Mouse (Mus musculus): ENCODE results near the gene Klhdc9. TPM values are rescaled to one million over a fixed set of nuclear protein-coding genes. Genes with fewer than 3 reads are reported as not detected.

Gene Klhdc9
- polyA plus RNA-seq, 1 experiment from 2014 or later = 3.0 TPM

Other genes starting within 250 kb of the Klhdc9 start
- gene Cfap126, start 246.9 kb downstream of the Klhdc9 start, polyA plus RNA-seq (2014; fragmentation: Nextera tagmentation; extraction: Ambion mirVana) = 4.4 and 12.3 TPM in 2 replicates
- 276 and 291 TPM in 2 replicates for gene Sdhc, start 210.2 kb downstream of the Klhdc9 start, polyA plus RNA-seq (2014; fragmentation: Nextera tagmentation; extraction: Ambion mirVana)
- gene Mpz, start 210.1 kb downstream of the Klhdc9 start, polyA plus RNA-seq (2014; fragmentation: Nextera tagmentation; extraction: Ambion mirVana) = 9.6 and 11.2 TPM in 2 replicates
- gene Pcp4l1, start 164.5 kb downstream of the Klhdc9 start, polyA plus RNA-seq (2014; fragmentation: Nextera tagmentation; extraction: Ambion mirVana) = 11.3 and 14.7 TPM in 2 replicates
- gene Nr1i3, start 146.8 kb downstream of the Klhdc9 start, polyA plus RNA-seq (2014; fragmentation: Nextera tagmentation; extraction: Ambion mirVana) = 0.15 and 0.17 TPM in 2 replicates
- 25.4 and 28.7 TPM in 2 replicates for gene Tomm40l, start 138.3 kb downstream of the Klhdc9 start, polyA plus RNA-seq (2014; fragmentation: Nextera tagmentation; extraction: Ambion mirVana)
- gene Apoa2, start 135.7 kb downstream of the Klhdc9 start, polyA plus RNA-seq (2014; fragmentation: Nextera tagmentation; extraction: Ambion mirVana) = 1.9 TPM in 2 replicates
- gene Fcer1g, start 126.4 kb downstream of the Klhdc9 start, polyA plus RNA-seq (2014; fragmentation: Nextera tagmentation; extraction: Ambion mirVana) = 92.7 and 100 TPM in 2 replicates
- gene Adamts4, start 110.4 kb downstream of the Klhdc9 start, polyA plus RNA-seq (2014; fragmentation: Nextera tagmentation; extraction: Ambion mirVana) = 11.7 and 13.1 TPM in 2 replicates
- gene Ndufs2, start 109.4 kb downstream of the Klhdc9 start, polyA plus RNA-seq (2014; fragmentation: Nextera tagmentation; extraction: Ambion mirVana) = 233 and 246 TPM in 2 replicates
- gene B4galt3, start 90.5 kb downstream of the Klhdc9 start, polyA plus RNA-seq (2014; fragmentation: Nextera tagmentation; extraction: Ambion mirVana) = 60.2 and 64.0 TPM in 2 replicates
- 44.3 and 53.0 TPM in 2 replicates for gene Ppox, start 79.6 kb downstream of the Klhdc9 start, polyA plus RNA-seq (2014; fragmentation: Nextera tagmentation; extraction: Ambion mirVana)
- 64.2 and 74.3 TPM in 2 replicates for gene Usp21, start 72.8 kb downstream of the Klhdc9 start, polyA plus RNA-seq (2014; fragmentation: Nextera tagmentation; extraction: Ambion mirVana)
- 110 and 117 TPM in 2 replicates for gene Ufc1, start 65.8 kb downstream of the Klhdc9 start, polyA plus RNA-seq (2014; fragmentation: Nextera tagmentation; extraction: Ambion mirVana)
- gene Dedd, start 31.7 kb downstream of the Klhdc9 start, polyA plus RNA-seq (2014; fragmentation: Nextera tagmentation; extraction: Ambion mirVana) = 46.0 and 52.1 TPM in 2 replicates
- gene Nit1, start 15.2 kb downstream of the Klhdc9 start, polyA plus RNA-seq (2014; fragmentation: Nextera tagmentation; extraction: Ambion mirVana) = 28.8 and 29.7 TPM in 2 replicates
- 49.1 and 49.5 TPM in 2 replicates for gene Pfdn2, start 15.1 kb downstream of the Klhdc9 start, polyA plus RNA-seq (2014; fragmentation: Nextera tagmentation; extraction: Ambion mirVana)
- gene Nectin4, start 9.3 kb upstream of the Klhdc9 start, polyA plus RNA-seq (2014; fragmentation: Nextera tagmentation; extraction: Ambion mirVana) = 7.7 and 10.7 TPM in 2 replicates
- gene Arhgap30, start 28.2 kb upstream of the Klhdc9 start, polyA plus RNA-seq (2014; fragmentation: Nextera tagmentation; extraction: Ambion mirVana) = 1.9 and 2.0 TPM in 2 replicates
- gene Usf1, start 50.5 kb upstream of the Klhdc9 start, polyA plus RNA-seq (2014; fragmentation: Nextera tagmentation; extraction: Ambion mirVana) = 68.9 and 84.9 TPM in 2 replicates
- gene Tstd1, start 58.1 kb upstream of the Klhdc9 start, polyA plus RNA-seq (2014; fragmentation: Nextera tagmentation; extraction: Ambion mirVana) = 2.0 and 3.6 TPM in 2 replicates
- gene F11r, start 76.7 kb upstream of the Klhdc9 start, polyA plus RNA-seq (2014; fragmentation: Nextera tagmentation; extraction: Ambion mirVana) = 27.0 and 29.5 TPM in 2 replicates
- gene Alyref2, start 142.7 kb upstream of the Klhdc9 start, polyA plus RNA-seq (2014; fragmentation: Nextera tagmentation; extraction: Ambion mirVana) = 13.8 TPM in 2 replicates
- not detected in 2 replicates for gene Itln1, start 174.5 kb upstream of the Klhdc9 start, polyA plus RNA-seq (2014; fragmentation: Nextera tagmentation; extraction: Ambion mirVana)
- 0.35 TPM in 1 of 2 replicates, not detected in the other for gene Cd244a, start 198.4 kb upstream of the Klhdc9 start, polyA plus RNA-seq (2014; fragmentation: Nextera tagmentation; extraction: Ambion mirVana)
- gene Ly9, start 246.6 kb upstream of the Klhdc9 start, polyA plus RNA-seq (2014; fragmentation: Nextera tagmentation; extraction: Ambion mirVana) = 0.31 TPM in 1 of 2 replicates, not detected in the other